Mouse (Mus musculus): ENCODE results near the gene Olfr1016. TPM values are rescaled to one million over a fixed set of nuclear protein-coding genes. Genes with fewer than 3 reads are reported as not detected.

The Olfr1016 gene
- polyA plus RNA-seq, 1 experiment from 2014 or later, result not detected

Other genes starting within 250 kb of the Olfr1016 start
- not detected in 2 replicates for gene Olfr996, start 223.3 kb downstream of the Olfr1016 start, polyA plus RNA-seq (2015; fragmentation: Nextera tagmentation; extraction: Ambion mirVana)
- not detected in 2 replicates for gene Olfr998, start 213.6 kb downstream of the Olfr1016 start, polyA plus RNA-seq (2015; fragmentation: Nextera tagmentation; extraction: Ambion mirVana)
- gene Olfr1000, start 190.6 kb downstream of the Olfr1016 start, polyA plus RNA-seq (2015; fragmentation: Nextera tagmentation; extraction: Ambion mirVana), result not detected in 2 replicates
- not detected in 2 replicates for gene Olfr1002, start 151.8 kb downstream of the Olfr1016 start, polyA plus RNA-seq (2015; fragmentation: Nextera tagmentation; extraction: Ambion mirVana)
- gene Olfr154, start 138.1 kb downstream of the Olfr1016 start, polyA plus RNA-seq (2015; fragmentation: Nextera tagmentation; extraction: Ambion mirVana), result not detected in 2 replicates
- not detected in 2 replicates for gene Olfr1006, start 123.8 kb downstream of the Olfr1016 start, polyA plus RNA-seq (2015; fragmentation: Nextera tagmentation; extraction: Ambion mirVana)
- not detected in 2 replicates for gene Olfr1008, start 113.1 kb downstream of the Olfr1016 start, polyA plus RNA-seq (2015; fragmentation: Nextera tagmentation; extraction: Ambion mirVana)
- gene Olfr1009, start 87.1 kb downstream of the Olfr1016 start, polyA plus RNA-seq (2015; fragmentation: Nextera tagmentation; extraction: Ambion mirVana), result not detected in 2 replicates
- gene Olfr1012, start 39.8 kb downstream of the Olfr1016 start, polyA plus RNA-seq (2015; fragmentation: Nextera tagmentation; extraction: Ambion mirVana), result not detected in 2 replicates
- gene Olfr1013, start 35.4 kb downstream of the Olfr1016 start, polyA plus RNA-seq (2015; fragmentation: Nextera tagmentation; extraction: Ambion mirVana), result not detected in 2 replicates
- gene Olfr1014, start 29.8 kb downstream of the Olfr1016 start, polyA plus RNA-seq (2015; fragmentation: Nextera tagmentation; extraction: Ambion mirVana), result not detected in 2 replicates
- gene Olfr1015, start 20.5 kb downstream of the Olfr1016 start, polyA plus RNA-seq (2015; fragmentation: Nextera tagmentation; extraction: Ambion mirVana), result not detected in 2 replicates
- not detected in 2 replicates for gene Olfr1018, start 15.9 kb upstream of the Olfr1016 start, polyA plus RNA-seq (2015; fragmentation: Nextera tagmentation; extraction: Ambion mirVana)
- gene Olfr1019, start 42.9 kb upstream of the Olfr1016 start, polyA plus RNA-seq (2015; fragmentation: Nextera tagmentation; extraction: Ambion mirVana), result not detected in 2 replicates
- gene Olfr1020, start 44.5 kb upstream of the Olfr1016 start, polyA plus RNA-seq (2015; fragmentation: Nextera tagmentation; extraction: Ambion mirVana), result not detected in 2 replicates
- not detected in 2 replicates for gene Olfr1022, start 66.0 kb upstream of the Olfr1016 start, polyA plus RNA-seq (2015; fragmentation: Nextera tagmentation; extraction: Ambion mirVana)
- gene Olfr1023, start 83.1 kb upstream of the Olfr1016 start, polyA plus RNA-seq (2015; fragmentation: Nextera tagmentation; extraction: Ambion mirVana), result not detected in 2 replicates
- not detected in 2 replicates for gene Olfr1024, start 102.5 kb upstream of the Olfr1016 start, polyA plus RNA-seq (2015; fragmentation: Nextera tagmentation; extraction: Ambion mirVana)
- gene Olfr1025-ps1, start 112.6 kb upstream of the Olfr1016 start, polyA plus RNA-seq (2015; fragmentation: Nextera tagmentation; extraction: Ambion mirVana), result not detected in 2 replicates
- gene Olfr1026, start 119.0 kb upstream of the Olfr1016 start, polyA plus RNA-seq (2015; fragmentation: Nextera tagmentation; extraction: Ambion mirVana), result not detected in 2 replicates
- not detected in 2 replicates for gene Olfr1028, start 147.9 kb upstream of the Olfr1016 start, polyA plus RNA-seq (2015; fragmentation: Nextera tagmentation; extraction: Ambion mirVana)
- gene Olfr1029, start 171.4 kb upstream of the Olfr1016 start, polyA plus RNA-seq (2015; fragmentation: Nextera tagmentation; extraction: Ambion mirVana), result not detected in 2 replicates
- gene Olfr1030, start 176.7 kb upstream of the Olfr1016 start, polyA plus RNA-seq (2015; fragmentation: Nextera tagmentation; extraction: Ambion mirVana), result not detected in 2 replicates
- gene Olfr1031, start 187.8 kb upstream of the Olfr1016 start, polyA plus RNA-seq (2015; fragmentation: Nextera tagmentation; extraction: Ambion mirVana), result not detected in 2 replicates
- not detected in 2 replicates for gene Olfr1032, start 203.0 kb upstream of the Olfr1016 start, polyA plus RNA-seq (2015; fragmentation: Nextera tagmentation; extraction: Ambion mirVana)
- gene Olfr1033, start 218.1 kb upstream of the Olfr1016 start, polyA plus RNA-seq (2015; fragmentation: Nextera tagmentation; extraction: Ambion mirVana), result not detected in 2 replicates
- not detected in 2 replicates for gene Olfr1034, start 243.3 kb upstream of the Olfr1016 start, polyA plus RNA-seq (2015; fragmentation: Nextera tagmentation; extraction: Ambion mirVana)

Data from hindbrain, embryonic 13.5 days (tissue).